Mouse (Mus musculus) stomach, embryonic 14.5 days (tissue): ENCODE data around the gene Klf9. TPM values are rescaled to one million over a fixed set of nuclear protein-coding genes. Genes with fewer than 3 reads are reported as not detected.
"Not testable (repeated sequence)": the region's sequence is repeated elsewhere in the genome, so short reads cannot be mapped to it uniquely, and the experiment has no call there.

Source experiments
- ATAC-seq: fragments of 200-750 bp; cut with Nextera tagmentation; 2 replicates; pipeline ENCODE4 v1.8.0; 2017; ENCODE audit warnings: low read depth, moderate TSS enrichment; ENCODE audit not compliant: insufficient number of reproducible peaks, insufficient read depth, low FRiP score
- H3K27ac ChIP-seq: fragments of 300-500 bp; sonication (generic); 2 replicates; pipeline ENCODE4 v1.5.1; 2014; ENCODE audit warnings: mild to moderate bottlenecking, low read length, moderate library complexity, mixed read lengths
- H3K27me3 ChIP-seq: fragments of 300-500 bp; sonication (generic); 2 replicates; pipeline ENCODE4 v1.6.1; 2014; ENCODE audit warnings: low read length, control low read depth, mixed read lengths; ENCODE audit not compliant: control insufficient read depth, insufficient read depth
- H3K36me3 ChIP-seq: fragments of 300-500 bp; sonication (generic); 2 replicates; pipeline ENCODE4 v1.6.1; 2014; ENCODE audit warnings: mild to moderate bottlenecking, control low read depth, low read length, moderate library complexity, mixed read lengths; ENCODE audit not compliant: control insufficient read depth, insufficient read depth
- H3K4me1 ChIP-seq: fragments of 300-500 bp; sonication (generic); 2 replicates; pipeline ENCODE4 v1.6.1; 2014; ENCODE audit warnings: low read length, control low read depth, mixed read lengths; ENCODE audit not compliant: control insufficient read depth, insufficient read depth
- H3K4me2 ChIP-seq: fragments of 300-500 bp; sonication (generic); replicated peaks from 2 replicates; pipeline ENCODE4 v1.6.1; 2014; ENCODE audit warnings: low read depth, low read length, control low read depth
- H3K4me3 ChIP-seq: fragments of 300-500 bp; sonication (generic); 2 replicates; pipeline ENCODE4 v1.5.1; 2014; ENCODE audit warnings: low read depth, low read length, control low read depth
- H3K9ac ChIP-seq: fragments of 300-500 bp; sonication (generic); replicated peaks from 2 replicates; pipeline ENCODE4 v1.6.1; 2014; ENCODE audit warnings: low read depth, mild to moderate bottlenecking, control low read depth, low read length, moderate library complexity, mixed read lengths
- H3K9me3 ChIP-seq: fragments of 300-500 bp; sonication (generic); 2 replicates; pipeline ENCODE4 v1.6.1; 2016; ENCODE audit warnings: low read depth, low read length, control low read depth; ENCODE audit not compliant: control insufficient read depth
- WGBS: fragments of 180-500 bp; shearing (Covaris S2); extraction: QIAGEN DNeasy Blood & Tissue Kit; methylation state at CpG from one replicate; pipeline ENCODE4 v1.1.7; 2014; 5-methylcytosine and 5-hydroxymethylcytosine counted together
- polyA plus RNA-seq: library from polyadenylated mRNA; unstranded; fragments of >200 nt; fragmentation: Nextera tagmentation; extraction: Ambion mirVana; gene quantifications from 2 replicates; pipeline ENCODE4 v1.2.1, GENCODE M21; 2014

Klf9 gene
- polyA plus RNA-seq, 1 experiment from 2014 or later: 3.8 TPM

DNA sequence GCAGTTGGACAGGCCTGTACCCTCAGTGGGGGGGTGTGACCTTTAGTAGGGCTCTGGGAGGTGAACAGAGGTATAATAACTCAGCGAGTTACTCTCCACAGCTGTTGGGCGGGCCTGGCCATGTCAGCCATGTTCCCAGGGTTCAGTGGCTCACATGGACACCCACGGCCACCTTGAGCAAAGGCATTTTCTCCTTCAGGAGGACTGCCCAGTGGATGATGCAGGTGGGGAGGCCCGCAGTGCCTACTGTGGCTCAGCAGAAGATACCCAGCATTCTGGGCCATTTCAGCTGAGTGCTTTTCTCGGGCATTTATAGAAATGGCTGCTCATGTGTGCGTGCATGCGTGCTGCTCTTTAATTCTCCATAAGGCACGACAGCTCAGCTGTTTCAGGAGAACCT is 2.5 kb downstream of the Klf9 start:
- Histone ChIP-seq H3K9ac (no peak overlapping the region), H3K4me2 (no peak overlapping the region), H3K4me3 (no peak overlapping the region)

DNA sequence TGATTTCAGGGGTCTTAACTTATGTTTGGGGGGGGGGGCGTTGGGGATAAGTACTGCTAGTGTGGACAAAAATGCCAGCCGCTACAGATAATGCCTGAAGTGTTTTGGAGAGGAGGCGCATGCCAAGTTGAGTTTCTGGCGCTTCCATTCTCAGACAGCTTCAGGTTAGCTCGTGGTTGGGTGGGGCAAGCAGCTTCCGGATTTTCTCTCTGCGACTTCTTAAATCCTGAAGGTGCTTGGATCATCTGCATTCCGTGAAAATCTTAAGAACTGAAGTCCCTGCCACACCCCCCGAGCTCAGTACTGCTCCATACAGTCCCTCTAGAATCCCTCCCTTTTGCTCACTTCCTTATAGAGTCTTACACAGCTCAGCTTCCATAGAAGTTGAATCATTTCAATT is 3.0 kb downstream of the Klf9 start:
- Histone ChIP-seq H3K27me3 (no peaks in the 10 kb centered on the region), H3K4me1 (peaks cover 3% of the 10 kb centered on the region; the same call in 1 of the 2 replicates), H3K36me3 (no peaks in the 10 kb centered on the region), H3K9ac (no peak overlapping the region), H3K27ac (no peak overlapping the region), H3K4me2 (no peak overlapping the region), H3K9me3 (no peaks in the 10 kb centered on the region), H3K4me3 (no peak overlapping the region)
- no peak for ATAC-seq
- WGBS: 63% methylated on average over 9 of the region's 9 CpGs

More for the DNA sequence above, 2.5 kb downstream of the Klf9 start:
- ATAC-seq: no peak
- WGBS: 76% methylated on average over 8 of the region's 8 CpGs
- no peaks in the 10 kb centered on the region for H3K9me3 ChIP-seq
- peaks cover 3% of the 10 kb centered on the region; the same call in 1 of the 2 replicates for H3K4me1 ChIP-seq
- H3K27me3 ChIP-seq: no peaks in the 10 kb centered on the region
- no peaks in the 10 kb centered on the region for H3K36me3 ChIP-seq
- H3K27ac ChIP-seq: no peak overlapping the region

DNA sequence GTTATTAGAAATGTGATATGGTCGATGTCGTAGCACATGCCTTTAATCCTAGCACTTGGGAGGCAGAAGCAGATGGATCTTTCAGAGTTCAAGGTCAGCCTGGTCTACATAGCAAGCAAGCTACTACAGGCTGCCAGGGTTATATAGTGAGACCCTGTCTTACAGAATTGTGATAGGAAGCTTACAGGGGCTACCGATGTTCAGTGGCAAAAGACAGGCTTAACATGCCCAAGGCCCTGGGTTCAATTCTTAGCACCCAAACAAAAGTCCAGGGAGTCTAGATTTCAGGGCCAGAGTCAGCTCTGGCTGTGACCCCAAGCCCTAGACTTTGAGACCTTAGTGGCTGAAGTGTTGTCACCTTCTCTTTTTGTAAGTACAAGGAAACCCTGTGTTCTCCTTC is 4.1 kb downstream of the Klf9 start:
- Histone ChIP-seq H3K4me3 (no peak overlapping the region), H3K27ac (no peak overlapping the region), H3K36me3 (no peaks in the 10 kb centered on the region), H3K27me3 (no peaks in the 10 kb centered on the region), H3K9me3 (no peaks in the 10 kb centered on the region), H3K4me1 (peaks cover 3% of the 10 kb centered on the region; the same call in 1 of the 2 replicates), H3K4me2 (no peak overlapping the region), H3K9ac (no peak overlapping the region)
- 70% methylated on average over 3 of the region's 3 CpGs for WGBS
- no peak for ATAC-seq

DNA sequence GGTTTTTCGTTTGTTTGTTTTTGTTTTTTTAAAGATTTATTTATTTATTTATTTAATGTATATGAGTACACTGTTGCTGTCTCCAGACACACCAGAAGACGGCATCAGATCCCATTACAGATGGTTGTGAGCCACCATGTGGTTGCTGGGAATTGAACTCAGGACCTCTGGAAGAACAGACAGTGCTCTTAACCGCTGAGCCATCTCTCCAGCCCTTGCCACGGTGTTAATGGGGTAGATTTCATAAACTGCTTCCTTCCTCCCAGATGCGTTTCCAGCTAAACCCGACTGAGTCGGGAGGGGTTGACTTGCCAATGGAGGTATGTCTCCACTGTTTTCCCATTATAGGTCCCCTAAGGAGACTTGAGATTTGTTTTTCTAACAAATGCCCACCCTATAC is 4.5 kb downstream of the Klf9 start:
- H3K36me3 ChIP-seq, H3K27me3 ChIP-seq, H3K4me3 ChIP-seq, H3K4me1 ChIP-seq, H3K4me2 ChIP-seq, ATAC-seq, H3K9ac ChIP-seq, H3K27ac ChIP-seq, H3K9me3 ChIP-seq: not testable (repeated sequence)
- WGBS: 88% methylated on average over 7 of the region's 7 CpGs

DNA sequence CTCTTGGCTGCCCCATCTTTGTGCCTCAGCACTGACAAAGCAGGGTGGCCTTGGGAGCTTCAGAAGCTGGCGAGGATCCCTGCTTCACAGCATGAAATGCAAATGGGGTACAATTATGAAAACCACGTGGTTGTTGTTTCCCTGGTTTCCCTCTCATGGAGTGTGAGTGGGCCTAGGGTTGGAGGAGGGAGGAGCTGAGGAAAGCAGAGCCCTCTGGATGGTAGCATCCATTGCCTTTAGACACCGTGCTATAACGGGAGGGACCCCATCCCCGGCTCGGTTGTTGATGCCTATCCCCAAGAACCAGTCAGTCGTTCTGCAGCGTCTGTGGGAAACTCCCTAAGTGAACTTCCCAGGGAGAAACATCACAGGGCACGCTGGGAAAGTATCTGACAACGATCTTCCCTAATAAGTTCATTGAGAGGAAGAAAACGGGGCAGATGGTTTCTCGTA is 5.4 kb downstream of the Klf9 start:
- H3K9me3 ChIP-seq: no peaks in the 10 kb centered on the region
- H3K4me1 ChIP-seq: peaks cover 5% of the 10 kb centered on the region; the same call in 1 of the 2 replicates
- H3K4me2 ChIP-seq: no peak overlapping the region
- H3K9ac ChIP-seq: no peak overlapping the region
- ATAC-seq: no peak
- WGBS: 69% methylated on average over 12 of the region's 12 CpGs
- no peaks in the 10 kb centered on the region for H3K36me3 ChIP-seq
- no peak overlapping the region for H3K27ac ChIP-seq
- no peak overlapping the region for H3K4me3 ChIP-seq
- H3K27me3 ChIP-seq: no peaks in the 10 kb centered on the region

DNA sequence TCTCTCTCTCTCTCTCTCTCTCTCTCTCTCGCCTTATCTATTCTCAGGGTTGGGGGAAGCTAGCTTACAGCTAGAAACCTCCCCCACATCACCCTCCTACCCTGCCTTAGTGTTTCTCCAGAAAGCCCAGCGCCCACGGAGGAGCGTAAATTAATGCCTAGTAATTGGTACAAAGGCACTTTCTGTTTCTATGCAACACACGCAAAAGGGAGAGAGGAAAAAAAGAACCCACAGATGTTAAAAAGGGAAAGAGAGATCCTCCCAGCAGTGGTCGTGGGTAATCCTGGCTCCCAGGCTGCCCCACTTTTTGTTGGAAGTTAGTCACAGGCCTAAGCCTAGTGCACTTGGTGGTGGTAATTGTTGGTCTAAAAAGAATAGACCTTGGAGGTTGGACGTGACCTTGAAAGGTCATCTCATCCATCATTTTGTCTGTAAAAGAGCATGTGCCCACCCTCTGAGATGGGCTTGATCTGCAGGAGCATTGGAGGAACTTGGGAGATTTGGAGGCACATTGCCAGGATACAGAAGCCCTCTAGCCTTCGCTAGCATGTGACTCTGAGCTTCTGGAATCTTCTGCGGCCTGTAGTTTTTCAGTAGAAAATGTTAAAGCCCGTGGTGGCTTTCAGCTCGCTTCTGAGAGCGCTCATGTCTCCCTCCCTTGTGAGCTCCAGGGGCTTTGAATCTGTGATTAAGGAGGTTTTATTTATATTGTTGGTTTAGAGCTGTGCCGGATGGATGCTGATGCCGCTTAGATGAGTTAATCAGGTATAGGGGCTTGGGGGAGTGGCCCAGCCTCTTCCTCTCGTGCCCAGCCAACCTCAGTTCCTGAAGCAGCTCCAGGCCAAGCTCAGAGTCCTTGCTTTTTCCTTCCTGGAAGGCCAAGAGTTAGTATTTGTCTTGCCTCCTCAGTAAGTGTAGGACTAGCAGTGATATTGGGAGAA is 6.3 kb downstream of the Klf9 start:
- ATAC-seq: no peak
- WGBS: 72% methylated on average over 15 of the region's 15 CpGs

DNA sequence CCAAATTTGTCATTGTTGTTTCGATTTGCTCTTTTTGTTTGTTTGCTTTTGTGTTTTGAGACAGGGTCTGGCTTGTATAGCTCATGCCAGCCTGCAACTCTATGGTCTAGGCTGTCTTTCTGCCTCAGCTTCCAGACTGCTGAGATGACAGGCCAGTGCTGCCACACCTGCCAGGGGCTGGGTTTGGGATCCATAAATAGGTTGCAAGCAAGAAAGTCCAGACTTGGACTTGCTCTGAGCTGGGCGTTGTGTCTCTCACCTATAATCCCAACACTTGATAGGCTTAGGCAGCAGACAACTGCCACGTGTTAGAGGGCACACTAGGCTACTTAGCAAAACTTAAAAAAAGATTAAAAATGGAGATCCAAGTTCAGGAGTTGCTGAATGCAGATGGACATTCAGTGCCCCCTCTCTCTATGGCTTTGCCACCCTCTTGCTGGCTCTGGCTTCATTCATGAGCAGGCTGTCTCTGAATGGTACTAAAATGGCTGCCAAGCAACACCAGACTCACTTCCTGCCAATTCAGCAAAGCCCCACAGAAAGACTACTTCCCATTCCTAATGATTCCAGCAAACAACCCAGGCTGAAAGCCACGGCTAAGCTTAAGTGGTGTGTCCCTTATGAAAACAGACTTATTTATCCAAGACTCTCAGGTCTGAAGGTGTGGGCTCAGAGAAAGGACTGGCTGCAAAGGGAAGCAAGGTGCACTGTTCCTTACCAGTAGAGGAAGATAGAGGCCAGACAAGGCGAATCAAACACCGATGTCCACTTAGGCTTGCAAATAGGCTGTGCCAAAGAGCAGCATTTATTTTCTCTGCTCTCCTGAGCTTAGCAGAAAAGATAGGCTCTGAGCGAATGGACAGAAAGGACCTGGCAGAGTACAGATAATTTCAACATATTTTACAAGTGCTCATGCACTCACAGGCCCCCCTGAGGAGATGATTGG is 8.7 kb downstream of the Klf9 start:
- 78% methylated on average over 7 of the region's 7 CpGs for WGBS

More for the DNA sequence above, 6.3 kb downstream of the Klf9 start:
- H3K36me3 ChIP-seq: no peaks in the 10 kb centered on the region
- no peak overlapping the region for H3K9ac ChIP-seq
- H3K9me3 ChIP-seq: no peaks in the 10 kb centered on the region
- H3K4me3 ChIP-seq: no peak overlapping the region
- no peaks in the 10 kb centered on the region for H3K27me3 ChIP-seq
- H3K4me1 ChIP-seq: peaks cover 5% of the 10 kb centered on the region; the same call in 1 of the 2 replicates
- H3K4me2 ChIP-seq: no peak overlapping the region
- no peak overlapping the region for H3K27ac ChIP-seq

DNA sequence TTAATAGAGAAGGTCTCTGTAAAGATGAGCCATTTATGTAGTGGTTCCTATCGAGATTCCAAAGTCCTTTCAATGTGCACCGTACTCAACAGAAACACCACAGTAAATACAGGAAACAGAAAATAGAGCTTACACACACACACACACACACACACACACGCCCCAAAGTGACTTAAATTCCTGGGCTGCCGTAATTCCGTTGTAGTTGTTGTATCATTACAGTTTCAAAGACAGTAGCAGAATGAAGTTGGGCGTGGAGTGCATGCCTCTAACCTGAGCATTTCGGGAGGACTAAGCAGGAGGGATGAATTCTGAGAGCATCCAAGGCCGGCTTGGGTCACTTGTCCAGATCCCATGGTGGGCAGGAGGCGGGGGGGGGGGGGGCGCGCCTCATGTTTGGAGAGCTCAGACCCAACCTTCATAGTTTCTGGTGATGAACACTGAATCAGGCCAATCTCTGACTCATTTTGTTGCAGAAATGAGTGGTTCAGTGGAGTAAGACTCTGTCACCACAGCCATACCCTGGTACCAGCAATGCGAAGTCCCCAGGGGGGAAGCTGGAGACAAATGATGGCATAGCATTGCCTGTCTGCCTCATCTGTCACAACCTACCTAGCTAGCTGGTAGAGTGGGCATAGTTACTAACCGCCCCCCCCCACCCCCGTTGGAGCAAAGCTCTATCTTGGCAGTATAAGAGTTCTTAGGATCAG is 9.7 kb downstream of the Klf9 start:
- no peak for ATAC-seq
- H3K4me3 ChIP-seq: no peak overlapping the region

More for the DNA sequence above, 8.7 kb downstream of the Klf9 start:
- no peak overlapping the region for H3K9ac ChIP-seq
- no peak overlapping the region for H3K27ac ChIP-seq
- no peak overlapping the region for H3K4me3 ChIP-seq
- H3K4me1 ChIP-seq: 0 out of 2 replicates have a peak, but pooled peaks cover 3% of the 10 kb centered on the region
- ATAC-seq: no peak
- no peaks in the 10 kb centered on the region for H3K36me3 ChIP-seq
- H3K9me3 ChIP-seq: no peaks in the 10 kb centered on the region
- no peak overlapping the region for H3K4me2 ChIP-seq
- no peaks in the 10 kb centered on the region for H3K27me3 ChIP-seq

More for the DNA sequence above, 9.7 kb downstream of the Klf9 start:
- Histone ChIP-seq H3K27ac (no peak overlapping the region), H3K4me1 (0 out of 2 replicates have a peak, but pooled peaks cover 3% of the 10 kb centered on the region), H3K36me3 (no peaks in the 10 kb centered on the region), H3K9ac (no peak overlapping the region), H3K4me2 (no peak overlapping the region), H3K27me3 (no peaks in the 10 kb centered on the region), H3K9me3 (no peaks in the 10 kb centered on the region)
- 83% methylated on average over 14 of the region's 14 CpGs for WGBS
